Mouse (Mus musculus): Measurements from ENCODE around the gene Tnip3.

DNA sequence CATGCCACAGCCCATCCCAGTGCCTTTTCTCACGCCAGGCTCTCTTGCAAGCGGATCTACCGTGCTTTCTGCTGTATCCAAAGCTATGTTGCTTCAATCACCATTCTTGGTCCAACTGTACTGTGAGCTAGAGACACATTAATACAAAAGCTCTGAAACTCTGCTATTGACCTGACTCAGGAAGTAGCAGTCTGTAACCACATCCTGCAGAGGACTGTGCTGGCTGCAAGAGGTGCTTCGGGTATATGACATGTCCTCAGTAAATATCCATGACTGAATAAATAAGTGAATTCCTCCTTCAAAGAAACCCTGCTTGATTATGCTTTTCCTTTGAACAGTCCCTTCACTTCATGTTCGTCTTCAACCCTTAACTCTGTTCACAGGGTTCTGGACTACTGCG lies 122.6 kb downstream of the Tnip3 start:
- TF ChIP-seq CTCF (IDR thresholded peaks at IDR 0.05; ENCODE audit: low read depth, low read length) (no peak), POLR2A (IDR thresholded peaks at IDR 0.05; ENCODE audit: insufficient read depth, low read length) (no peak)
